Mouse (Mus musculus) frontal cortex, postnatal 36 days (tissue): ENCODE measurements around the gene Egfem1.

Experiments
- DNase-seq, 2 experiments: peaks; one replicate each; pipeline ENCODE4 v3.0.0; 2022; ENCODE audit warnings: low spot score in 2 of 2

The Egfem1 gene

GRCm38 (mm10) chr3:29135176-29136064, 53.6 kb downstream of the Egfem1 start:
- DNase-seq, result no peak

GRCm38 (mm10) chr3:29136065-29136955, 54.5 kb downstream of the Egfem1 start:
- no peak for DNase-seq

GRCm38 (mm10) chr3:29168401-29168800, 86.6 kb downstream of the Egfem1 start:
- DNase-seq, result no peak

GRCm38 (mm10) chr3:29169003-29169402, 87.2 kb downstream of the Egfem1 start:
- DNase-seq, result no peak

- DNase-seq, result no peak
These were observed 95.2 kb downstream of the Egfem1 start for GRCm38 (mm10) chr3:29176991-29177390.

- no peak for DNase-seq
These were observed 101.2 kb downstream of the Egfem1 start for GRCm38 (mm10) chr3:29182988-29183387.

- DNase-seq, result no peak
These were observed 101.9 kb downstream of the Egfem1 start for GRCm38 (mm10) chr3:29183615-29184198.

- DNase-seq, result no peak
These were observed 102.8 kb downstream of the Egfem1 start for GRCm38 (mm10) chr3:29184486-29185241.

- DNase-seq, result no peak
These were observed 108.4 kb downstream of the Egfem1 start for GRCm38 (mm10) chr3:29190263-29190662.

- DNase-seq, result no peak
These were observed 116.1 kb downstream of the Egfem1 start for GRCm38 (mm10) chr3:29197727-29198512.

- no peak for DNase-seq
These were observed 118.8 kb downstream of the Egfem1 start for GRCm38 (mm10) chr3:29200601-29201000.

- no peak for DNase-seq
These were observed 120.7 kb downstream of the Egfem1 start for GRCm38 (mm10) chr3:29202536-29202935.

- DNase-seq, result no peak
These were observed 140.6 kb downstream of the Egfem1 start for GRCm38 (mm10) chr3:29222414-29222813.

GRCm38 (mm10) chr3:29229712-29230111, 147.9 kb downstream of the Egfem1 start:
- DNase-seq, result no peak

GRCm38 (mm10) chr3:29235477-29235876, 153.7 kb downstream of the Egfem1 start:
- no peak for DNase-seq

GRCm38 (mm10) chr3:29236517-29236916, 154.7 kb downstream of the Egfem1 start:
- no peak for DNase-seq

- DNase-seq, result no peak
These were observed 161.8 kb downstream of the Egfem1 start for GRCm38 (mm10) chr3:29243600-29243999.

- no peak for DNase-seq
These were observed 209.8 kb downstream of the Egfem1 start for GRCm38 (mm10) chr3:29291633-29292032.

GRCm38 (mm10) chr3:29292251-29292650, 210.4 kb downstream of the Egfem1 start:
- DNase-seq, result no peak

GRCm38 (mm10) chr3:29293230-29293629, 211.4 kb downstream of the Egfem1 start:
- DNase-seq, result no peak
